Mouse (Mus musculus): Measurements from ENCODE around the gene Cab39. TPM values are rescaled to one million over a fixed set of nuclear protein-coding genes. Genes with fewer than 3 reads are reported as not detected.

Cab39 gene
- polyA plus RNA-seq, 1 experiment from 2014 or later, result 94.5 TPM

DNA sequence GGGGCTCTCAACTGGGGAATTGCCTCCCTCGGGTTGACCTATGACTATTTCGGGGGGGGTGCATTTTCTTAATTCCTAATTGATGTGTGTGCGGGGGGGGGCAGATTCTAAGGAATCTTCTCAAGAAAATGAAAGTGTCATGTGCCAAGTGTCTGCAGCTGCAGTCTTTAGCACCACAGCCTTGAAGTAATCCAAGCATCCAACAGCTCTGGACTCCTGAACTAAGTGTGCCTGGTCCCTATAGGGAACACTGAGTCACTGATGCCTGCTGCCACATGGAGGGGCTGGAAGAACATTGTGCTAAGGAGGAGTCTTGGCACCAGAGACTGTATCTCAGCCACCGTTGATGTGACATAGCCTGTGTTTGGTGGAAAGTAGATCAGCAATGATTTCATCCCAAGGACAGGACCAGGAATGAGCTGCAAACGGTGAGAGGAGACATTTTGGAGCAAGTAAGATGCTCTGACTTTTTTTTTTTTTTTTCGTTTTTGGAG lies 64.1 kb downstream of the Cab39 start:
- H3K9me3 ChIP-seq (ENCODE audit: control insufficient read depth, low read length), result no peaks in the 10 kb centered on the region; the same call in 1 of the 2 replicates
- no peaks in the 10 kb centered on the region for H3K27me3 ChIP-seq (ENCODE audit: control insufficient read depth, insufficient read depth, low read length)
- no peaks in the 10 kb centered on the region for H3K4me1 ChIP-seq (ENCODE audit: control insufficient read depth, insufficient read depth, low read length)
- DNase-seq, result no peak
- no peak overlapping the region for H3K4me3 ChIP-seq (replicated peaks; ENCODE audit: low read depth, low read length)
- no peak overlapping the region for H3K27ac ChIP-seq (replicated peaks; ENCODE audit: low read depth, low read length)
- ATAC-seq (ENCODE audit: low FRiP score, low TSS enrichment), result no peak
- H3K4me2 ChIP-seq (ENCODE audit: low read length), result no peak overlapping the region
- no peak overlapping the region for H3K9ac ChIP-seq (replicated peaks; ENCODE audit: low read length)
- WGBS, result 85% methylated on average over 6 of the region's 6 CpGs
- no peaks in the 10 kb centered on the region for H3K36me3 ChIP-seq (ENCODE audit: control insufficient read depth, insufficient read depth, low read length)

- no peak for ATAC-seq (ENCODE audit: low FRiP score, low TSS enrichment)
- Histone ChIP-seq H3K27ac (replicated peaks; ENCODE audit: low read depth, low read length) (no peak overlapping the region), H3K9me3 (ENCODE audit: control insufficient read depth, low read length) (no peaks in the 10 kb centered on the region; the same call in 1 of the 2 replicates), H3K4me1 (ENCODE audit: control insufficient read depth, insufficient read depth, low read length) (no peaks in the 10 kb centered on the region), H3K36me3 (ENCODE audit: control insufficient read depth, insufficient read depth, low read length) (no peaks in the 10 kb centered on the region), H3K4me3 (replicated peaks; ENCODE audit: low read depth, low read length) (no peak overlapping the region), H3K4me2 (ENCODE audit: low read length) (no peak overlapping the region), H3K27me3 (ENCODE audit: control insufficient read depth, insufficient read depth, low read length) (no peaks in the 10 kb centered on the region), H3K9ac (replicated peaks; ENCODE audit: low read length) (no peak overlapping the region)
- no peak for DNase-seq
- 91% methylated on average over 10 of the region's 10 CpGs for WGBS
Measured at GRCm38 (mm10) chr1:85864383-85864782, 71.1 kb downstream of the Cab39 start.

DNA sequence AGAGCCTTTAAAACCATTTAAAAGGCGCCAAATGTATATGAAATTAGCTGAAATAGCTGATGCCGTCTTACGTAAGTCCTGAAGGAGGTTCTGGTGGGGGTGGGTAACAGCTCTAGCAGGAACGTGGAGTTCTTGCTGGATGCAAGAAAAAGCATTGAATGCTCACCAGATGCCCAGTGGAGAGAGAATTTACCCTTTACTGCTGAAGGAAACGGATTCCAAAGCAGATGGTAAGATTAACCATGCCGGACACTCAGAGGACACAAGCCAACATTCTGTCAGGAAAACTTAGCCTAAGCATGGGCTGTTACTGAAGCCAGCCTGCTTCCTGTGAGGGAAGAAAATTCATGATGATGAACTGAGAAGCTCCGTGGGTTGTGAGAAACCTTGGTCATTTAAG lies 76.8 kb downstream of the Cab39 start:
- Histone ChIP-seq H3K4me2 (ENCODE audit: low read length) (no peak overlapping the region), H3K4me1 (ENCODE audit: control insufficient read depth, insufficient read depth, low read length) (no peaks in the 10 kb centered on the region), H3K36me3 (ENCODE audit: control insufficient read depth, insufficient read depth, low read length) (no peaks in the 10 kb centered on the region), H3K9me3 (ENCODE audit: control insufficient read depth, low read length) (0 out of 2 replicates have a peak, but pooled peaks cover 2% of the 10 kb centered on the region), H3K27me3 (ENCODE audit: control insufficient read depth, insufficient read depth, low read length) (no peaks in the 10 kb centered on the region), H3K27ac (replicated peaks; ENCODE audit: low read depth, low read length) (no peak overlapping the region), H3K4me3 (replicated peaks; ENCODE audit: low read depth, low read length) (no peak overlapping the region), H3K9ac (replicated peaks; ENCODE audit: low read length) (no peak overlapping the region)
- ATAC-seq (ENCODE audit: low FRiP score, low TSS enrichment) (no peak), DNase-seq (no peak)
- 88% methylated on average over 7 of the region's 7 CpGs for WGBS

DNA sequence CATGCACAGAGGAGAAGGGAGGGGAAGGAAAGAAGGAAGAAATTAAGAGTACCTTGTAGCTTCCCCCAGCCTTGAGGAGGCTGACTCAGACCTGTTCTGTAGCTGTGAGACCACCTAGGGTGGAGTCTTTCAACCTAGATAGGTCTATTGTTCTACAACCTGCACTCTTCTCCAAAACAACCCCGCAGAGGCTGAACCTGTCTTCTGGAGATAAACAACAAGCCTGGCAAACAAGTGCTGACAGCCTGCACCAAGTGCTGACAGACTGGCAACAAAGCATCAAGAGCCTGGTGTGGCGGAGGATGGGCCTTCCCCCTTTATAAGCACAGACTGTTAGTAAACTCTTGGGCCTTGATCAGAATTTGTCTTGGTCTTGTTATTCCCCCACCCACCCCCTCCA lies 77.3 kb downstream of the Cab39 start:
- Histone ChIP-seq H3K9me3 (ENCODE audit: control insufficient read depth, low read length) (0 out of 2 replicates have a peak, but pooled peaks cover 3% of the 10 kb centered on the region), H3K27ac (replicated peaks; ENCODE audit: low read depth, low read length) (no peak overlapping the region), H3K27me3 (ENCODE audit: control insufficient read depth, insufficient read depth, low read length) (no peaks in the 10 kb centered on the region), H3K9ac (replicated peaks; ENCODE audit: low read length) (no peak overlapping the region), H3K4me3 (replicated peaks; ENCODE audit: low read depth, low read length) (no peak overlapping the region), H3K4me1 (ENCODE audit: control insufficient read depth, insufficient read depth, low read length) (no peaks in the 10 kb centered on the region), H3K4me2 (ENCODE audit: low read length) (no peak overlapping the region), H3K36me3 (ENCODE audit: control insufficient read depth, insufficient read depth, low read length) (no peaks in the 10 kb centered on the region)
- no peak for ATAC-seq (ENCODE audit: low FRiP score, low TSS enrichment)
- no peak for DNase-seq
- whole genome bisulfite sequencing, result 78% methylated on average over 2 of the region's 2 CpGs

GRCm38 (mm10) chr1:85882003-85882402 lies 88.8 kb downstream of the Cab39 start:
- Histone ChIP-seq H3K4me2 (ENCODE audit: low read length) (no peak overlapping the region), H3K9ac (replicated peaks; ENCODE audit: low read length) (no peak overlapping the region), H3K4me1 (ENCODE audit: control insufficient read depth, insufficient read depth, low read length) (no peaks in the 10 kb centered on the region), H3K4me3 (replicated peaks; ENCODE audit: low read depth, low read length) (no peak overlapping the region), H3K36me3 (ENCODE audit: control insufficient read depth, insufficient read depth, low read length) (no peaks in the 10 kb centered on the region), H3K9me3 (ENCODE audit: control insufficient read depth, low read length) (peaks cover 8% of the 10 kb centered on the region; the same call in 1 of the 2 replicates), H3K27me3 (ENCODE audit: control insufficient read depth, insufficient read depth, low read length) (no peaks in the 10 kb centered on the region), H3K27ac (replicated peaks; ENCODE audit: low read depth, low read length) (no peak overlapping the region)
- 93% methylated on average over 12 of the region's 12 CpGs for WGBS
- ATAC-seq (ENCODE audit: low FRiP score, low TSS enrichment), result no peak
- no peak for DNase-seq

DNA sequence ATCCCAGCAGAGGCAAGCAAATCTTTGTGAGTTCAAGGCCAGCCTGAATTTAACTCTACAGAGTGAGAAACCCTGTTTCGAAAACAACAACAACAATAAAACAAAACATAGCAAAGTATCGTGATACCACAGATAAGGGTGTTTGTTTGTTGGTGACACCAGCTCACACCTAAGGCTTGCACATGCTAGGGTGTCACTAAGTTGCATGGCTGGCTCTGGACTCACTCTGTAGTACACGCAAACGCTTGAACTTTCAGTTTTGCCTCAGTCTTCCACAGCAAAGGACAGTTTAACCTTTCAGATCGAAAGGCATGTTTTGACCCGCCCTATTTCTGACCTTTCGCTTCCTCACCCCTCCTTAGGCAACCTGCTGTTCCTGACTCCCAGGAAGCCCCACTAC lies 94.0 kb downstream of the Cab39 start:
- no peak overlapping the region for H3K27ac ChIP-seq (replicated peaks; ENCODE audit: low read depth, low read length)
- H3K9me3 ChIP-seq (ENCODE audit: control insufficient read depth, low read length), result no peaks in the 10 kb centered on the region
- ATAC-seq (ENCODE audit: low FRiP score, low TSS enrichment) (no peak), DNase-seq (no peak)
- no peak overlapping the region for H3K9ac ChIP-seq (replicated peaks; ENCODE audit: low read length)
- no peak overlapping the region for H3K4me2 ChIP-seq (ENCODE audit: low read length)
- no peaks in the 10 kb centered on the region for H3K27me3 ChIP-seq (ENCODE audit: control insufficient read depth, insufficient read depth, low read length)
- no peaks in the 10 kb centered on the region for H3K36me3 ChIP-seq (ENCODE audit: control insufficient read depth, insufficient read depth, low read length)
- no peak overlapping the region for H3K4me3 ChIP-seq (replicated peaks; ENCODE audit: low read depth, low read length)
- no peaks in the 10 kb centered on the region for H3K4me1 ChIP-seq (ENCODE audit: control insufficient read depth, insufficient read depth, low read length)
- 90% methylated on average over 7 of the region's 7 CpGs for WGBS

GRCm38 (mm10) chr1:85894231-85894747 lies 101.0 kb downstream of the Cab39 start, which contains the start of gene Itm2c:
Gene Itm2c, plus strand, starts transcription at chr1:85894281.
- H3K4me3 ChIP-seq (replicated peaks; ENCODE audit: low read depth, low read length), result peak within 1 kb of the TSS; percentile 91
- H3K9ac ChIP-seq (replicated peaks; ENCODE audit: low read length), result peak within 1 kb of the TSS; percentile 81
- H3K27ac ChIP-seq (replicated peaks; ENCODE audit: low read depth, low read length), result peak within 1 kb of the TSS; percentile 91
- H3K9me3 ChIP-seq (ENCODE audit: control insufficient read depth, low read length), result no peaks in the 10 kb centered on the region
- peaks cover 42% of the 10 kb centered on the region for H3K4me1 ChIP-seq (ENCODE audit: control insufficient read depth, insufficient read depth, low read length)
- peak within 1 kb of the TSS; percentile 75 for H3K4me2 ChIP-seq (ENCODE audit: low read length)
- ATAC-seq (ENCODE audit: low FRiP score, low TSS enrichment), result peak; percentile 79
- H3K36me3 ChIP-seq (ENCODE audit: control insufficient read depth, insufficient read depth, low read length), result no peaks in the 10 kb centered on the region
- DNase-seq, result peak; percentile 94
- WGBS, result under 1% methylated on average over 35 of the region's 35 CpGs
- H3K27me3 ChIP-seq (ENCODE audit: control insufficient read depth, insufficient read depth, low read length), result no peaks in the 10 kb centered on the region

DNA sequence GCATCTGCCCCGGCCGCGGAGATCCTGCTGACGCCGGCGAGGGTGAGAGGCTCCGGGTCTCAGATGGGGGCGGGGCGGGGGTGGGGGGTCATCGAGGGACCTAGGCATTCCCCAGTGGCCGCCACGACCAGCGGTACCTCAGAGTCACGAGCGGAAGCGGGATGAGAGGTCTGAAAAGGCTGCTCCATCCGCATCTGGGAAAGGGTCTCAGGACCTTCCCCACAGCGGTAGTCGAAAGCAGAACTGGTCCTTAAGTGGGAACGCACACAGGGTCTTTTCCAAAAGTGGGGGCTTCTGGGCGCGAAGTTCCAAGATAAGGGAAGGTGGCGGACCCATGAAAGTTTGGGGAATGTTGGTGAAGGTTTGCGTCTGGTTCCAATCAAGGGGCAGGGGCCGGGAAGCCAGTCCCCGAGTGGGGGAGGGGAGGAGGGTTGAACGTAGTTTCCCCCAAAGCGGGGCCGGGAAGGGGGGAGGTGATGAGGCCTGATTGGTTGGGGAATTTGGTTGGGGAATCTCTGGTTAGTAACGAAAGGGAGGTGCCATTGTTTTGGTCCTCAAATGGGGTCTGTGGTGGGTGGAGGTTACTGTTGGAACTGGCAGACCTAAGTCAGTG lies 101.6 kb downstream of the Cab39 start:
- no peaks in the 10 kb centered on the region for H3K9me3 ChIP-seq (ENCODE audit: control insufficient read depth, low read length)
- H3K4me1 ChIP-seq (ENCODE audit: control insufficient read depth, insufficient read depth, low read length), result peaks cover 48% of the 10 kb centered on the region
- WGBS, result 1% methylated on average over 30 of the region's 30 CpGs
- H3K27ac ChIP-seq (replicated peaks; ENCODE audit: low read depth, low read length), result peak overlapping the region; percentile 91
- no peaks in the 10 kb centered on the region for H3K36me3 ChIP-seq (ENCODE audit: control insufficient read depth, insufficient read depth, low read length)
- DNase-seq, result peak; percentile 83
- peak; percentile 68 for ATAC-seq (ENCODE audit: low FRiP score, low TSS enrichment)
- peak overlapping the region; percentile 81 for H3K9ac ChIP-seq (replicated peaks; ENCODE audit: low read length)
- H3K4me3 ChIP-seq (replicated peaks; ENCODE audit: low read depth, low read length), result peak overlapping the region; percentile 91
- H3K4me2 ChIP-seq (ENCODE audit: low read length), result peak overlapping the region; percentile 75
- H3K27me3 ChIP-seq (ENCODE audit: control insufficient read depth, insufficient read depth, low read length), result no peaks in the 10 kb centered on the region

DNA sequence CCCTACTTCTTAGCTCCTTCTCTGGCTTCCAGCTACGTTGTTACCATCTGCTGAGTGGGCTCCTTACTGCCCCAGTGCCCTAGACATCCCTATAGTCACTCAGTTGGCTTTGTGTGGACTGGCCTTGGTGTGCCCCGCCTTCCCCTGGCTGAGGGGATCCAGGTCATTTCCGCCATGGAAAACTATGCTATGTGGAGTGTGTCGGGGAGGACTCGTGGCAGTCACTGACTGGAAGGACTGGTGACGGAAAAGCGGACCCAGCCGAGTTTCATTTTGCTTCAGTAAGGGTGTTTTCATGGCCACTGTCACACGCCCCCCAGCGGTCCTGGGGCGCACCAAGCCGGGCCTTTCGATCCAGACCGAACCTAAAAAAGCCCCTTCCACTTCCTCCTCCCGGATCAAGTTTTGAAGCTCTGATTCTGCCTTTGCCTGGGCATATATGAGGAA lies 102.2 kb downstream of the Cab39 start:
- 2% methylated on average over 15 of the region's 15 CpGs for WGBS
- Histone ChIP-seq H3K4me1 (ENCODE audit: control insufficient read depth, insufficient read depth, low read length) (peaks cover 54% of the 10 kb centered on the region), H3K9ac (replicated peaks; ENCODE audit: low read length) (peak overlapping the region; percentile 81), H3K27ac (replicated peaks; ENCODE audit: low read depth, low read length) (peak overlapping the region; percentile 91), H3K36me3 (ENCODE audit: control insufficient read depth, insufficient read depth, low read length) (no peaks in the 10 kb centered on the region), H3K4me2 (ENCODE audit: low read length) (peak overlapping the region; percentile 75), H3K9me3 (ENCODE audit: control insufficient read depth, low read length) (no peaks in the 10 kb centered on the region), H3K27me3 (ENCODE audit: control insufficient read depth, insufficient read depth, low read length) (no peaks in the 10 kb centered on the region), H3K4me3 (replicated peaks; ENCODE audit: low read depth, low read length) (peak overlapping the region; percentile 91)
- ATAC-seq (ENCODE audit: low FRiP score, low TSS enrichment), result peak; percentile 35
- DNase-seq, result peak; percentile 72

Measured in midbrain, embryonic 14.5 days (tissue).